Mouse (Mus musculus) megakaryocyte, embryonic 14.5 days (primary cell): ENCODE results near the gene Cpsf6.

Source experiments
- FLI1 ChIP-seq: IDR thresholded peaks from 2 replicates; pipeline ENCODE4 v1.6.1; 2012; ENCODE audit warnings: low read length, inconsistent platforms, mixed read lengths
- GATA1 ChIP-seq: IDR thresholded peaks from 3 replicates; pipeline ENCODE4 v1.6.1; 2012; ENCODE audit warnings: mixed read lengths, low read length, inconsistent platforms, borderline replicate concordance

DNA sequence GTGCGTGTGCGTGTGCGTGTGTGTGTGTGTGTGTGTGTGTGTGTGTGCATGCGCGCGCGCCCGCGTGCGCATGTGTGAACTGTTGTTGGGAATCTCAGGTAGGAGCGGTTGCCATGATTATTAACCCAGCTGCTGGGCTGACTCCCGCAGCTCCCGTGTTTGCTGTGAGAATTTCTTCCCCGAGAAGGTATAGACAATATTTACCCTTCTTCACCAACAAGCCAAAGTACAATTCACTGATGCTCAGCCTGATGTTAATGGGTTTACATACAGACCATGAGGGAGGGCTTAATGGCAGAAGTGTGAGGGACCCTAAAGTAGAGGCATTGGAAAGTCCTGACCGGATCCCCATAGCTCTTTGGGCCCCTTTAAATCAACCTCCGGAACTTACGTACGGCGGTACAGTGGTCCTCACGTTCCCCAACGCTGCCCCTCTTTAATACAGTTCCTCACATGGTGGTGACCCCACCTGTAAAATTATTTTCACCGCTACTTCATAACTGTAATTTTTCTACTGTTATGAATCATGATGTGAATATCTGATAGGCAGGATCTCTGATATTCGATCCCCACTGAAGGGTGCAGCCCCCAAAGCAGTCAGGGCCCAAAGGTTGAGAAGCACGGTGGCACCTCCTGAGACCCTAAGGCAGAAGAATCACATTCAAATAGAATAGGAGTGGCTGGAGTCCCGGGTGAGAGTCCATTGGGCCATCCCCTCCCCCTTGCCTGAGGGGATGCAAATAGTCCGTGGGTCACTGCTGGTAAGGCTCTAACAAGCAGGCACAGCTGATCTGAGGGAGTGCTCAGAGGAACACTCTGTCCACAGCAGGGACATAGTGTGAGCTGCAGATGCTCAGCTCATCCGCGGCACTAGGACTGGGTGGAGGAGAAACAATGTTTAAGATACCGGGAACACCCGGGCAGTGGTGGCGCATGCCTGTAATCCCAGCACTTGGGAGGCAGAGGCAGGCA, 10.4 kb upstream of the Cpsf6 start:
- no peak for TF ChIP-seq GATA1
- no peak for TF ChIP-seq FLI1
